Mouse (Mus musculus) stomach, embryonic 16.5 days (tissue): ENCODE results near the gene Coro7. TPM values are rescaled to one million over a fixed set of nuclear protein-coding genes. Genes with fewer than 3 reads are reported as not detected.

Experiments
- ATAC-seq: fragments of 200-750 bp; cut with Nextera tagmentation; 2 replicates; pipeline ENCODE4 v1.8.0; 2017; ENCODE audit warnings: moderate number of reproducible peaks, moderate TSS enrichment; ENCODE audit not compliant: insufficient read depth, low FRiP score
- H3K27ac ChIP-seq: fragments of 300-500 bp; sonication (generic); 2 replicates; pipeline ENCODE4 v1.5.1; 2014; ENCODE audit warnings: low read length
- H3K27me3 ChIP-seq: fragments of 300-500 bp; sonication (generic); 2 replicates; pipeline ENCODE4 v1.6.1; 2014; ENCODE audit warnings: low read length, control low read depth, mixed read lengths; ENCODE audit not compliant: control insufficient read depth, insufficient read depth
- H3K36me3 ChIP-seq: fragments of 300-500 bp; sonication (generic); 2 replicates; pipeline ENCODE4 v1.6.1; 2014; ENCODE audit warnings: low read length; ENCODE audit not compliant: control insufficient read depth, insufficient read depth
- H3K4me1 ChIP-seq: fragments of 300-500 bp; sonication (generic); 2 replicates; pipeline ENCODE4 v1.6.1; 2014; ENCODE audit warnings: low read length, control low read depth, mixed read lengths; ENCODE audit not compliant: control insufficient read depth, insufficient read depth
- H3K4me2 ChIP-seq: fragments of 300-500 bp; sonication (generic); 2 replicates; pipeline ENCODE4 v1.6.1; 2014; ENCODE audit warnings: low read depth, low read length, mixed read lengths
- H3K4me3 ChIP-seq: fragments of 300-500 bp; sonication (generic); replicated peaks from 2 replicates; pipeline ENCODE4 v1.5.1; 2014; ENCODE audit warnings: mild to moderate bottlenecking, low read length
- H3K9ac ChIP-seq: fragments of 300-500 bp; sonication (generic); 2 replicates; pipeline ENCODE4 v1.6.1; 2014; ENCODE audit warnings: low read length
- H3K9me3 ChIP-seq: fragments of 300-500 bp; sonication (generic); replicated peaks from 2 replicates; pipeline ENCODE4 v1.6.1; 2016; ENCODE audit warnings: low read length, control low read depth; ENCODE audit not compliant: control insufficient read depth
- WGBS: fragments of 180-500 bp; shearing (Covaris S2); extraction: QIAGEN DNeasy Blood & Tissue Kit; methylation state at CpG from one replicate; pipeline ENCODE4 v1.1.7; 2014; 5-methylcytosine and 5-hydroxymethylcytosine counted together
- polyA plus RNA-seq: library from polyadenylated mRNA; unstranded; fragments of >200 nt; fragmentation: Nextera tagmentation; extraction: Ambion mirVana; gene quantifications from 2 replicates; pipeline ENCODE4 v1.2.1, GENCODE M21; 2015

The Coro7 gene
- polyA plus RNA-seq: 19.7 and 20.6 TPM in 2 replicates

- Histone ChIP-seq H3K27ac (peak within 1 kb of the TSS; percentile 63), H3K9me3 (no peaks in the 10 kb centered on the region), H3K36me3 (0 out of 2 replicates have a peak, but pooled peaks cover 3% of the 10 kb centered on the region), H3K9ac (peak within 1 kb of the TSS; percentile 84), H3K4me2 (peak within 1 kb of the TSS; percentile 94), H3K27me3 (no peaks in the 10 kb centered on the region), H3K4me3 (peak within 1 kb of the TSS; percentile 79), H3K4me1 (peaks cover 11% of the 10 kb centered on the region)
- ATAC-seq: peak; percentile 90
- WGBS: under 1% methylated on average over 47 of the region's 47 CpGs
Observed at GRCm38 (mm10) chr16:4679121-4680018, at the start of gene Coro7. TSS of gene Coro7 (minus strand) at chr16:4679777.

GRCm38 (mm10) chr16:4727963-4728362, 48.4 kb upstream of the Coro7 start:
- H3K27ac ChIP-seq: no peak overlapping the region
- H3K27me3 ChIP-seq: no peaks in the 10 kb centered on the region
- H3K4me1 ChIP-seq: peaks cover 7% of the 10 kb centered on the region; the same call in 1 of the 2 replicates
- no peaks in the 10 kb centered on the region for H3K36me3 ChIP-seq
- H3K4me2 ChIP-seq: no peak overlapping the region
- no peak overlapping the region for H3K4me3 ChIP-seq
- WGBS: 33% methylated on average over 1 of the region's 1 CpGs
- H3K9ac ChIP-seq: no peak overlapping the region
- H3K9me3 ChIP-seq: no peaks in the 10 kb centered on the region
- no peak for ATAC-seq

GRCm38 (mm10) chr16:4727526-4727925, 47.9 kb upstream of the Coro7 start:
- Histone ChIP-seq H3K4me3 (no peak overlapping the region), H3K27me3 (no peaks in the 10 kb centered on the region), H3K36me3 (no peaks in the 10 kb centered on the region), H3K9ac (no peak overlapping the region), H3K4me1 (peaks cover 7% of the 10 kb centered on the region; the same call in 1 of the 2 replicates), H3K27ac (no peak overlapping the region), H3K9me3 (no peaks in the 10 kb centered on the region), H3K4me2 (peak overlapping the region; percentile 58)
- ATAC-seq: no peak
- WGBS: 87% methylated on average over 1 of the region's 1 CpGs

- under 1% methylated on average over 40 of the region's 40 CpGs for WGBS
- H3K27ac ChIP-seq: peak overlapping the region; percentile 77
- no peaks in the 10 kb centered on the region for H3K36me3 ChIP-seq
- H3K4me2 ChIP-seq: peak overlapping the region; percentile 58
- H3K4me1 ChIP-seq: peaks cover 7% of the 10 kb centered on the region; the same call in 1 of the 2 replicates
- H3K9ac ChIP-seq: peak overlapping the region; percentile 94
- ATAC-seq: peak; percentile 54
- peak overlapping the region; percentile 88 for H3K4me3 ChIP-seq
- no peaks in the 10 kb centered on the region for H3K27me3 ChIP-seq
- H3K9me3 ChIP-seq: no peaks in the 10 kb centered on the region
Observed at GRCm38 (mm10) chr16:4726528-4727128, 47.1 kb upstream of the Coro7 start.

- Histone ChIP-seq H3K4me3 (peak within 1 kb of the TSS; percentile 88), H3K9ac (peak within 1 kb of the TSS; percentile 94), H3K27ac (peak within 1 kb of the TSS; percentile 77), H3K36me3 (no peaks in the 10 kb centered on the region), H3K27me3 (no peaks in the 10 kb centered on the region), H3K4me2 (peak within 1 kb of the TSS; percentile 58), H3K9me3 (no peaks in the 10 kb centered on the region), H3K4me1 (peaks cover 7% of the 10 kb centered on the region; the same call in 1 of the 2 replicates)
- 5% methylated on average over 35 of the region's 35 CpGs for WGBS
- peak; percentile 97 for ATAC-seq
Observed at GRCm38 (mm10) chr16:4725780-4726527, 46.4 kb upstream of the Coro7 start, which contains the start of gene Hmox2. TSS of gene Hmox2 (plus strand) at chr16:4726361.

GRCm38 (mm10) chr16:4725266-4725665, 45.7 kb upstream of the Coro7 start:
- WGBS: 73% methylated on average over 4 of the region's 4 CpGs
- Histone ChIP-seq H3K4me1 (peaks cover 7% of the 10 kb centered on the region; the same call in 1 of the 2 replicates), H3K27ac (no peak overlapping the region), H3K27me3 (no peaks in the 10 kb centered on the region), H3K9me3 (no peaks in the 10 kb centered on the region), H3K36me3 (no peaks in the 10 kb centered on the region), H3K4me3 (no peak overlapping the region), H3K4me2 (no peak overlapping the region), H3K9ac (no peak overlapping the region)
- no peak for ATAC-seq

- Histone ChIP-seq H3K9ac (no peak overlapping the region), H3K27me3 (no peaks in the 10 kb centered on the region), H3K4me2 (no peak overlapping the region), H3K4me1 (peaks cover 7% of the 10 kb centered on the region), H3K36me3 (no peaks in the 10 kb centered on the region), H3K4me3 (no peak overlapping the region), H3K27ac (no peak overlapping the region), H3K9me3 (no peaks in the 10 kb centered on the region)
- WGBS: 59% methylated on average over 3 of the region's 3 CpGs
- ATAC-seq: no peak
Observed at GRCm38 (mm10) chr16:4722915-4723209, 43.3 kb upstream of the Coro7 start.

GRCm38 (mm10) chr16:4722128-4722914, 42.7 kb upstream of the Coro7 start:
- Histone ChIP-seq H3K36me3 (no peaks in the 10 kb centered on the region), H3K27me3 (no peaks in the 10 kb centered on the region), H3K4me3 (no peak overlapping the region), H3K9ac (0 out of 2 replicates have a peak overlapping the region, but pooled peaks have one; percentile 2), H3K27ac (peak overlapping the region; percentile 3; the same call in 1 of the 2 replicates), H3K4me2 (no peak overlapping the region), H3K4me1 (peaks cover 10% of the 10 kb centered on the region), H3K9me3 (no peaks in the 10 kb centered on the region)
- 58% methylated on average over 7 of the region's 7 CpGs for WGBS
- ATAC-seq: no peak
